Mouse (Mus musculus): ENCODE data around the gene Rab6b. TPM values are rescaled to one million over a fixed set of nuclear protein-coding genes. Genes with fewer than 3 reads are reported as not detected.

Rab6b gene
- polyA plus RNA-seq, 1 experiment: 1.1 TPM

DNA sequence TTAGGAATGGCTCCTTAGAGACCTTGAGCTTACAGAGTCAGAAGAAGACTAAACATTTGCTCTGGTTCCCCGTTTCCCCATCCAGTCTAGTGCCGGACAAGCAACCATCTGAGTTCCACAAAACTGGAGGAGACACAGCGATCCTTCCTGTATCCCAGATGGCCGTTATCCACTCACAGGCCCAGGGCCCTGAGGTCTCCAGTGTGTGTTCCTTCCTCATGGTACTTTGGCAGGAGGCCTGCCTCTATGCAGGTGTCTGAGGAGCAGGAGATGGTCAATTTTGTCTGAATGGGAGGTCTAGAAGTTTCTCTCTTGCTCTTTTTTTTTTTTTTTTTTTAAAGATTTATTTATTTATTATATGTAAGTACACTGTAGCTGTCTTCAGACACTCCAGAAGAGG, 13.2 kb downstream of the Rab6b start:
- no peak overlapping the region for H3K4me3 ChIP-seq (ENCODE audit: control insufficient read depth, low read depth, low read length)
- no peaks in the 10 kb centered on the region for H3K27me3 ChIP-seq (ENCODE audit: control insufficient read depth, insufficient read depth, low read length)
- no peak overlapping the region for H3K27ac ChIP-seq (ENCODE audit: control insufficient read depth, insufficient read depth, low read depth, low read length)
- no peaks in the 10 kb centered on the region for H3K36me3 ChIP-seq (ENCODE audit: control insufficient read depth, insufficient read depth, low read length)
- H3K4me1 ChIP-seq (ENCODE audit: control insufficient read depth, insufficient read depth, low read length): no peaks in the 10 kb centered on the region
- TF ChIP-seq CTCF (IDR thresholded peaks at IDR 0.05; ENCODE audit: control insufficient read depth, insufficient read depth, insufficient replicate concordance, low read depth, low read length) (no peak), POLR2A (IDR thresholded peaks at IDR 0.05; ENCODE audit: control insufficient read depth, low read depth, low read length) (no peak)

DNA sequence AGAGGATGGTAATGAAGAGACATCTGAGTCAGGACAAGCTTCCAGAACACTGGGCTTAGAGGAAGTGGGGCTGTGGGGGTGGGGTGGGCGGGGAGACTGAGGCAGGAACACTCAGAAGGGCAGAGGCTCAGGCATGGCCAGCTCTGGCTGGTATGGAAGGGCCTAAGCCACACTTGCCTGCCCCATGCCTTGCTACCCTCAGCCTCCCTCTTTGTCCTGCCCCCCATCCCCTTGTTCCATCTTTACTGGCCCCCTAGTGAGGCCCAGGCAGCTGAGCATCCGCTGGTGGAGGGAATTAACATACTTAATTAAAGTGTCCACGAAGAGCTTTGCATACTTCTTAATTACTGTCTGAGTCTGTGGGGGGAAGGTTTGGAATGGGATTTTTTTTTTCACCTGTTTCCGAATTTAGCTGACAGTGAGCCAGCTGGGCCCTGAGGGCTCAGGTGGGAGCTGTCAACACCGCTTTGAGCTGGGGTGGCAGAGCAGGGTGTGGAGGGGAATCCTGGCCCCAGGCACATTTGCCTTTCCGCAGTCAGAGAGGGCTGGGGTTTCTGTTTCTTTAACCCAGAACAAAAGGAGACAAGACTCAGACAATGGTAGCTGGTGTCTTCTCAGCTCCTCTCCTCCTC, 22.0 kb downstream of the Rab6b start:
- no peak overlapping the region for H3K4me3 ChIP-seq (ENCODE audit: control insufficient read depth, low read depth, low read length)
- TF ChIP-seq CTCF (IDR thresholded peaks at IDR 0.05; ENCODE audit: control insufficient read depth, insufficient read depth, insufficient replicate concordance, low read depth, low read length) (no peak), POLR2A (IDR thresholded peaks at IDR 0.05; ENCODE audit: control insufficient read depth, low read depth, low read length) (no peak)
- H3K36me3 ChIP-seq (ENCODE audit: control insufficient read depth, insufficient read depth, low read length): no peaks in the 10 kb centered on the region
- H3K27ac ChIP-seq (ENCODE audit: control insufficient read depth, insufficient read depth, low read depth, low read length): no peak overlapping the region
- H3K27me3 ChIP-seq (ENCODE audit: control insufficient read depth, insufficient read depth, low read length): no peaks in the 10 kb centered on the region
- no peaks in the 10 kb centered on the region for H3K4me1 ChIP-seq (ENCODE audit: control insufficient read depth, insufficient read depth, low read length)

DNA sequence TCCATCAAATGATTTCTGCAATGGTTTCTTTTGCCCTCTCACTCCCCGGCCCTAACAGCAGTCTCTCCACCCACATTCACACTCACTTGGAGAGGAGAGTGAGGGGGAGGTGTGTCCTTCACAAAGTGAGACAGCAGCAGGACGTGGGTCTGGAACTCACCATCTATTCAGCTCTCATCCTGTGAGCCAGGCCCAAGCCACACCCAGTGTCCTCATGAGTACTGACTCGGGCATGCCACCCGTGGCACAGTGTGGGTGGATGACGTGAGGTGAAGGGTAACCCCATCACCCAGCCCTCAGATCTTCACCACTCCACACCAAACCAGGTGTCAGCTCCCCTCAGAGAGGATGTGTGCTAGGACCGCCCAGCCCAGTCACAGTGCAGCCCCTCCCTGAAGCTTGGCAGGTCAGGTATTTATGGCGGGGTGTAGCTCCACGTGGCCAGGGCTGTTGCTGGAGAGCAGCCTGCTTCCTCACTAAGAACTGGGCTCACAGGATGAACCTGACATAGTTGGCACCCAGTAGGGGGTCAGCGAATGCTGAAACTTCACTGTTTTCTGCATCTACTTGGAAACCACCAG, 23.0 kb downstream of the Rab6b start:
- H3K36me3 ChIP-seq (ENCODE audit: control insufficient read depth, insufficient read depth, low read length): no peaks in the 10 kb centered on the region
- H3K27me3 ChIP-seq (ENCODE audit: control insufficient read depth, insufficient read depth, low read length): no peaks in the 10 kb centered on the region
- TF ChIP-seq POLR2A (IDR thresholded peaks at IDR 0.05; ENCODE audit: control insufficient read depth, low read depth, low read length): no peak
- TF ChIP-seq CTCF (IDR thresholded peaks at IDR 0.05; ENCODE audit: control insufficient read depth, insufficient read depth, insufficient replicate concordance, low read depth, low read length): no peak
- no peak overlapping the region for H3K27ac ChIP-seq (ENCODE audit: control insufficient read depth, insufficient read depth, low read depth, low read length)
- no peak overlapping the region for H3K4me3 ChIP-seq (ENCODE audit: control insufficient read depth, low read depth, low read length)
- no peaks in the 10 kb centered on the region for H3K4me1 ChIP-seq (ENCODE audit: control insufficient read depth, insufficient read depth, low read length)

DNA sequence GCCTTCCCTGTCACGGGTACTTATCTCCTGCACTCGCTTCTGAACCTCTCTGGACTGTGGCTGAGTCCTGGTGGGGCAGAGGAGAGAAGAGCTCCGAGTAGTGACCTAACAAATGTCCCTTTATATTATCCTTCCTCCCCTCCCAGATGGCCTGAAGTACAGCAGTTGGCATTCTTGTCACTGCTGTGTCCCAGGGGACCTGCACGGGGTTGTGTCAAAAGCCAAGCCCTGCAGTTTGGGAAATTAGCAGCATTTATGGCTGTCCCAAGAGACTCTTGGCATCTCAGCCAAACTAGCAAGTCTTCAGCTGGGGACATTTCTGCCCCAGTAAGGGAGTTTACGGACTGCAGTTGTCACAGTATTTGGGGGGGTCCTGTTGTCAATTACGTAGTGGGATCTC, 27.9 kb downstream of the Rab6b start:
- Histone ChIP-seq H3K27ac (ENCODE audit: control insufficient read depth, insufficient read depth, low read depth, low read length) (no peak overlapping the region), H3K4me1 (ENCODE audit: control insufficient read depth, insufficient read depth, low read length) (no peaks in the 10 kb centered on the region), H3K36me3 (ENCODE audit: control insufficient read depth, insufficient read depth, low read length) (no peaks in the 10 kb centered on the region), H3K27me3 (ENCODE audit: control insufficient read depth, insufficient read depth, low read length) (no peaks in the 10 kb centered on the region), H3K4me3 (ENCODE audit: control insufficient read depth, low read depth, low read length) (no peak overlapping the region)
- no peak for TF ChIP-seq POLR2A (IDR thresholded peaks at IDR 0.05; ENCODE audit: control insufficient read depth, low read depth, low read length)
- TF ChIP-seq CTCF (IDR thresholded peaks at IDR 0.05; ENCODE audit: control insufficient read depth, insufficient read depth, insufficient replicate concordance, low read depth, low read length): no peak

DNA sequence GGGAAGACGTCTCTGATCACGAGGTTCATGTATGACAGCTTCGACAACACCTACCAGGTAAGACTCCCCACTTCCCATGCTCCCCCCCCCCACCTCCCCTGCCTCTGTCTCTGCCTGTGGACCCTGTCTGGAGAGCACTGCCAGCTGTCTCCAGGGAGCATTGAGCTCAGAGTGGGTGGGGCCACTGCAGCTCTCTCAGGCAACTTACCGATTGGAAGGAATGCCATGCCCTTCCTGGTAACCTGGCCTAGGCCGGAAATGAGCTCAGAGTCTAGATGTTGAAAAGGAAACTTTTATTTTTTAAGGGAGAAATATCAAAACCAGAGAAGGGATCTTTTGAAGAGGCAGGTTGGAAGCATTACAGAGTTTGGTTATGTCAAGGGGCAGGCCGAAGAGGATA, 28.8 kb downstream of the Rab6b start:
- no peak overlapping the region for H3K27ac ChIP-seq (ENCODE audit: control insufficient read depth, insufficient read depth, low read depth, low read length)
- H3K4me1 ChIP-seq (ENCODE audit: control insufficient read depth, insufficient read depth, low read length): no peaks in the 10 kb centered on the region
- TF ChIP-seq CTCF (IDR thresholded peaks at IDR 0.05; ENCODE audit: control insufficient read depth, insufficient read depth, insufficient replicate concordance, low read depth, low read length): no peak
- TF ChIP-seq POLR2A (IDR thresholded peaks at IDR 0.05; ENCODE audit: control insufficient read depth, low read depth, low read length): no peak
- H3K4me3 ChIP-seq (ENCODE audit: control insufficient read depth, low read depth, low read length): no peak overlapping the region
- no peaks in the 10 kb centered on the region for H3K36me3 ChIP-seq (ENCODE audit: control insufficient read depth, insufficient read depth, low read length)
- no peaks in the 10 kb centered on the region for H3K27me3 ChIP-seq (ENCODE audit: control insufficient read depth, insufficient read depth, low read length)

DNA sequence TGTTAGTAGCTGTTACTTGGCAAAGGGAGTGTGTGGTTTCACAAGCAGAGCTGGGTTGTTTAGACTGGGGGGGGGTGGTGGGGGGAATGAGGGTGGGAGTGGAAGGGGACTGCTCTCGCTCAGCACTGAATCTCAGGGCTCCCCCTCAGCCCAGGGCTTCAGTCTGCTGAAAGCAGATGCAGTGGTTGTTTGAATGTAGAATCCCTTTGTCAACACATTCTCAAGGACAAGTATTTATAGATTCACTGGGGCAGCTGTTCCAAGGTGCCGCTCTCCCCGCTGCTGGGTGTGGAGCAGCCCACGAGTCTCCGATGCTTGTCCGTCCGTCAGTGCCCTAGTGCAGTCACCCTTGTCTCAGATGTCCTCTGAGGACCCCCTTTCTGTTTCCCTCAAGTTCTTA, 29.7 kb downstream of the Rab6b start:
- H3K4me1 ChIP-seq (ENCODE audit: control insufficient read depth, insufficient read depth, low read length): no peaks in the 10 kb centered on the region

DNA sequence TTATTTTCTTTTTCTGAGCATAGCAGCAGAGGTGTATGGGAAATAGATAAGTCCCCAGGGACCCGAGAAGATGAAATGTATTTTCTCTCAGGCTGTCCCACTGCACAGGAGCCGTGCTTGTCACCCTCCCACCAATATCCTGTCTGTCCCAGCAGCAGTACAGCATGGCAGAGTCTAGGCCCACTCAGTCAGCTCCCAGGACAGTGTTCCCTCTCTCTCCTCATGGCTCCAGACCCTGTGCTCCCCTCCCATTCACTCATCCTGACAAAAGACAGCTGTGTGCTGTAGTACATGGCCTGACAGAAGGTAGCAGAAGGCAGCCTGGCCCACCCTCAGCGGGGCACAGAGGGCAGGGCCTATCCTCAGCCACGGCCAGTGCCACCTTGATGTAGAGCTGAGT, 32.3 kb downstream of the Rab6b start:
- H3K4me3 ChIP-seq (ENCODE audit: control insufficient read depth, low read depth, low read length): no peak overlapping the region
- TF ChIP-seq CTCF (IDR thresholded peaks at IDR 0.05; ENCODE audit: control insufficient read depth, insufficient read depth, insufficient replicate concordance, low read depth, low read length): no peak
- no peak for TF ChIP-seq POLR2A (IDR thresholded peaks at IDR 0.05; ENCODE audit: control insufficient read depth, low read depth, low read length)
- no peaks in the 10 kb centered on the region for H3K36me3 ChIP-seq (ENCODE audit: control insufficient read depth, insufficient read depth, low read length)
- no peaks in the 10 kb centered on the region for H3K4me1 ChIP-seq (ENCODE audit: control insufficient read depth, insufficient read depth, low read length)
- no peak overlapping the region for H3K27ac ChIP-seq (ENCODE audit: control insufficient read depth, insufficient read depth, low read depth, low read length)
- no peaks in the 10 kb centered on the region for H3K27me3 ChIP-seq (ENCODE audit: control insufficient read depth, insufficient read depth, low read length)

More for the DNA sequence above, 29.7 kb downstream of the Rab6b start:
- no peak for TF ChIP-seq CTCF (IDR thresholded peaks at IDR 0.05; ENCODE audit: control insufficient read depth, insufficient read depth, insufficient replicate concordance, low read depth, low read length)
- no peak for TF ChIP-seq POLR2A (IDR thresholded peaks at IDR 0.05; ENCODE audit: control insufficient read depth, low read depth, low read length)
- H3K27ac ChIP-seq (ENCODE audit: control insufficient read depth, insufficient read depth, low read depth, low read length): no peak overlapping the region
- H3K36me3 ChIP-seq (ENCODE audit: control insufficient read depth, insufficient read depth, low read length): no peaks in the 10 kb centered on the region
- no peak overlapping the region for H3K4me3 ChIP-seq (ENCODE audit: control insufficient read depth, low read depth, low read length)
- no peaks in the 10 kb centered on the region for H3K27me3 ChIP-seq (ENCODE audit: control insufficient read depth, insufficient read depth, low read length)
